Mouse (Mus musculus) cerebellum, adult 9-11 months (tissue): Measurements from ENCODE around the gene Fignl2.
"Not testable (repeated sequence)": the region's sequence is repeated elsewhere in the genome, so short reads cannot be mapped to it uniquely, and the experiment has no call there.

Source experiments
- DNase-seq: peaks from one replicate; pipeline ENCODE4 v3.0.0; 2022

The Fignl2 gene

GRCm38 (mm10) chr15:101077813-101078730 lies at the start of gene Fignl2:
Gene Fignl2, minus strand, starts transcription at chr15:101078567.
- DNase-seq, result no peak

- DNase-seq, result no peak
Observed at GRCm38 (mm10) chr15:101126876-101127544, 48.6 kb upstream of the Fignl2 start.

DNA sequence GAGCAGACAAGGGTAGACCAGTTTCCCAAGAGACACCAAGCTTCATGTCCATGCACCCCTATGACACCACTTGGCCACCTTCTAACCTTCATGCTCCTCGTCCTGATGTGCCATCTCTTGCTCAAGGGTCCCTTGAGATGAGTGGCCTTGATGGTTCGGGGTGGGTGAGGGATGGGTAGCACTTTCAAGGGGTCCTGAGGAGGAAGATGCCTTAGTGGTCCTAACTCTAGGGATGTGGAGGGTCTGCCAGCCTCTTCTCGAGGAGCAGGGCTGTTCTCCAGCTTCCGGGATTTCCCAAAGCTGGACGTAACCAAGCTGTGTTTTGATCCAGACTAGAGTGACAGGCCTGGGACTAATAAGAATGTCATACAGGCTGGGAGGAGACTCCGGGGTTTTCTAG lies 47.2 kb upstream of the Fignl2 start:
- no peak for DNase-seq

DNA sequence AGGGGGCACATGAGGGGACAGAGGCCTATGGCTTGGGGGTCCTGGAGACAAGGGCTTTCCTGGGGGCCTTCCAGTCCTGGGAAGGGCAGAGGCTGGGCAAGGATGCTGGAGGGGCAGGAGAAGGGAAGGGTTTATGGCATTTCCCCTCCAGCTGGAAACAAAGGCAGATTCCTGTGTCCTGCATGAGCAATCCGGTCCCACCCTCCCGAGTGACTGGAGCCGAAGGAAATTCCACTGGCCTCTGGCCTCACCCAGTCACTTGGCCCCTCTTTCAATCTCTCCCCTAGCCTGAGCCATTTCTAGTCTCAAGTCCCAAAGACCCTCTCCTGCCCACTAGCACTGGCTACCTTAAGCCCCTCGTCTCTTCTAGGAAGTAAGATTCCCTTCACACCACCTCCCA lies 44.8 kb upstream of the Fignl2 start:
- no peak for DNase-seq

DNA sequence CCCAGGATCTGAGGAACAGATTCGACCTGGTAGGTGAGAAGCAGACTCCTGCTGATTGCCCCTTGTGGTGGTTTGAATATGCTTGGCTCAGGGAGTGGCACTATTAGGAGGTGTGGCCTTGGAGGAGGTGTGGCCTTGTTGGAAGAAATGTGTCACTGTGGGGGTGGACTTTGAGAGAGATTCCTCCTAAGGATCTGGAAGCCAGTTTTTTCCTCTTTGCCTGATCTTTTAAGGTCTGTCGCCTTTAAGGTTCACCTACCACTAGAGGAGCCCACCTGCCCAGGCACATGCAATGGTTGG lies 43.9 kb upstream of the Fignl2 start:
- no peak for DNase-seq

DNA sequence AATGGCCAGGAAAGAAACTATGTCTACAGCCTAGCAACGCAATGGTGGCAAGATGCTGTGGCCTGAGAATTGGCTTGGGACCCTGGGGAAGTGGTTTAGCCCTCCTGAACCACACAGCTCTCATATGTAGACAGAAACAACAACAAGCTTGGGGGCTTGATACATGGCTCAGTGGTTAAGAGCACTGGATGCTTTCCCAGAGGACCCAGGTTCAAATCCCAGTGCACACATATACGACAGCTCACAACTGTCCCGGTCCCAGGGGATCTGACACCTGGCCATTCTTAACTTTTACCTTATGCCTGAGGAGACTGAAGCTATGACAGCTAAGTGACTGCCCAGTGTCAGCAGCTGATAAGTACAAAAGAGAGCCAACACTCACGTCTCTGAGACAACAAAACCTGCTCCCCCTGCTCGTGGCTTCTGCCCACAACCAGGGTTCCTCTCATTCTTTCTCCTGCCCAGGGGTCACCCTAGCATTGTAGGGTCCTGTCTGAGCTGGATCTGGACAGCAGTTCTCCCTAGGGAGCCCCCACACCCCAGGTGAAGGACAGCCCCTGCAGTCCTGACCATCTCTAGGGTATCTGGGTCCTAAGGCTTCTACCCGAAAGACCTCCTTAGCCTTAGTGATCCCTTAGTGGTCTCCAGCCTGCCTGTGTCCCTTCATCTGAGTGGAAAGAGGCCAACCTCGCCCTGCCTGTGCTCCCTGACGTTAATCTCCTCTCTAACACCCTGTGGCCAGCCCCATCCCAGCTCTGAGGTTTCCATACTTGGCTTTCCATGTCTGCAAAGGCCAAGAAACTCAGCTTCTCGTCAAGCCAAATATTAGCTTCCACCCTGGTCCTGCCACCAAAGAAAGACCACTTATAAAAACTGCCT lies 43.3 kb upstream of the Fignl2 start:
- no peak for DNase-seq

DNA sequence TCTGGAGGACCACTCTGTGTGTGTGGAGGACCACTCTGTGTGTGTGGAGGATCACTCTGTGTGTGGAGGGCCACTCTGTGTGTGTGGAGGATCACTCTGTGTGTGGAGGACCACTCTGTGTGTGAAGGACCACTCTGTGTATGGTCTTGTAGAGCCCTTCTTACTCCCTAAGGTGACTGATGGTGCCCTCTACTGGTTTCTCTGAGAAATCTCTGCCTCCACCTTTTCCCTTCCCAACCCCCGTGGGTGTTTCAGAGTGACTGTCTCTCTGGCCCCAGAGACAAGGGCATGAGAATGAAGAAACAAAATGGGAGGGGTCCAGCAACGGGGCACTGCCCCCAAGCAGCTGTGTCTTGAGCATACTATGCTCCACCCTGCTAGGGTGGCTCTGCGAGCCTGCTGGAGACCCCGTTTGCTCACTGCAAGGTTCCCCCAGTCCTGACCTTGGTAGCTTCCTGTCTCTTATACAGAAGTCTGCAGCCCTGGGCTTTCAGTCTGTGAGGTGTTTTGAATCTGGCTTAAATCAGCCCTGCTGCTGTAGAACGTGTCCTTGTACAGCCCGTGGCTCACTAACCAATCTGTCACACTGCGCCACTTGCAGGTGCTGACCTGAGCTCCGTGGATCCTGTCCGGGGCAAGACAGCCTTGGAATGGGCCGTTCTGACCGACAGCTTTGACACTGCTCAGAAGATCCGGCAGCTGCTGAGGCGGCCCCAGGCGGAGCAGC lies 40.2 kb upstream of the Fignl2 start:
- DNase-seq, result no peak

DNA sequence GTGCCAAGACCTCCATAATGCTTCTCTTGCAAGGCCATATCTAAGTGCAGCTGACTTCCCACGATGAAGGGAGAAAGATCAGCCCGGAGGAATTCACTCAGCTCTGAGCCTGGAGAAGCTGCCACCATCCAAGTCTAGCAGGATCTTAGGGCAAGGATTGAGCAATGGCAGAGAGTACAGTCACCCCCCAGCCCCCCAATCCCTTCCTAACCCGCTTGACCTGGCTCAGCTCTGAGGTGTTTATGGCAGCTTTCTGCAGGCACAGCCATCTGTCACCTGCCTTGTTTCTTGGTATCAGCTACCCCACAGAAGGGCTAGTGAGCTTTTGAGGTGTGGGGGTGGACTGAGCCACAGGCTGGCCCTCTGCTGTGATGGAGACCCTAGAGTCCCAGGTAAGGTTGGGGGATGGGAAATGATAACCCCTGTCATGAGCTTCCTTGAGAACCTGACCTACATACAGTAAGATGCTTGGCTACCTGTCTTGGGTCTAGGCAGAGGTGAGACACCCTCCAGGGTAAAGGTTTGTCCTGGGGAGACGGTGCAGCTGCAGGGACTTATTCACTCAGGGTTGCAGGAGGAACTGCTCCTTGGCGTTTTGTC lies 37.2 kb upstream of the Fignl2 start, which contains the start of gene Ankrd33:
TSS of gene Ankrd33 (plus strand) at position 245 of the 600 bp plus-strand sequence.
- DNase-seq, result no peak

DNA sequence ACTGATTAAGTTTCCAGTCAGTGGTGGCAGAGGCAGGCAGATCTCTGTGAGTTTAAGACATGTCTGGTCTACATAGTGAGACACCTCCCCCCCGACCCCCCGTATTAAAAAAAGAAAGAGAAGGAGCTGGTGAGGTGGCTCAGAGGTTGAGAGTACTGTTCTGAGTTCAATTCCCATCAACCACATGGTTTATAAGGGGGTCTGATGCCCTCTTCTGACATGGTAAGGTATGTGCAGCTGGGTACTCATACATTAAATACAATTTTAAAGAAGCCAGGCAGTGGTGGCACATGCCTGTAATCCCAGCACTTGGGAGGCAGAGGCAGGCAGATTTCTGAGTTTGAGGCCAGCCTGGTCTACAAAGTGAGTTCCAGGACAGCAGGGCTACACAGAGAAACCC lies 35.4 kb upstream of the Fignl2 start:
- DNase-seq, result not testable (repeated sequence)

GRCm38 (mm10) chr15:101113176-101113575 lies 34.8 kb upstream of the Fignl2 start:
- DNase-seq, result no peak

GRCm38 (mm10) chr15:101107906-101108671 lies 29.7 kb upstream of the Fignl2 start:
- DNase-seq, result no peak

DNA sequence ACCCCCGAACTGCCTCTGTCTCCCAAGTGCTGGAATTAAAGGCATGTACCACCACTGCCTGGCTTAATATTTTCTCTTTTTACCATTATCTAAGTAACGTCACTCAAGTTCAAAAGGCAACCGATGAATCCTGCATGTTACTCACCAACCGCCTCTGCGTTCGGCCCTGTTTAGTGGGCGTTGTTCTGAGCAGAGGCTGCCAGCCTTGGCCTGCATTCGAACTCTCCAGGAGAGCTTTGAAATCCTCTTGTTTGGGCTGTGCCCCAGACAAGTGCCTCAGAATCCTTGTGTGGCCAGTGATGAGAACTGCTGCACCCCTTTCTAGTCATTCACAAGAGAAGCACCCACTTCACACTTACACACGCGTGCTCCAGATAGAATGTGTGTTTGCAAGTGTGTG lies 27.6 kb upstream of the Fignl2 start:
- no peak for DNase-seq

DNA sequence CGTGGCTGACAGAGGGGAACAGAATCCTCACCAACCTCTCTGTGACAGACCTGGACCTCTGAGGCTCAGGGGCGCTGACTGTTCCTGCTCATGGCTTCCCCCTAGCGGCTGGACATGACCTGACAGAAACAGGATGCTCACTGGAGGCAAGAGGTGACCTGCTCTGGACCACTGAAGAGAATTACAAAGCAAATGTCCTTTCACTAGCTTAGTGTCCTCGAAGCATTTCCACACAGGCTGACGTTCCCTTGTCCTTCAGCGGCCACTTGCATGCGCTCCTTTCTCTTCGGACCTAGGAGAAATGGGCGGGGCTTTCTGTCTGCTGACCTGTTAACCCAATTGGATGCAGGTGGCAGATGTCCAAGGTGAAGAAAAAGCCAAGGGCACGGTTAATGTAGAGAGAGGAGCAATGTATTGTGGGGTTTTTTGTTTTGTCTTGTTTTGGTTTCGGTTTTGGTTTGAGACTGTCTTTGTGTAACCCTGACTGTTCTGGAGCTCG lies 27.2 kb upstream of the Fignl2 start:
- DNase-seq, result peak; percentile 69

GRCm38 (mm10) chr15:101103605-101104304 lies 25.4 kb upstream of the Fignl2 start:
- DNase-seq, result no peak

GRCm38 (mm10) chr15:101100996-101101395 lies 22.6 kb upstream of the Fignl2 start:
- DNase-seq, result no peak

GRCm38 (mm10) chr15:101097985-101098651 lies 19.8 kb upstream of the Fignl2 start:
- DNase-seq, result no peak

GRCm38 (mm10) chr15:101095392-101095791 lies 17.0 kb upstream of the Fignl2 start:
- DNase-seq, result no peak

DNA sequence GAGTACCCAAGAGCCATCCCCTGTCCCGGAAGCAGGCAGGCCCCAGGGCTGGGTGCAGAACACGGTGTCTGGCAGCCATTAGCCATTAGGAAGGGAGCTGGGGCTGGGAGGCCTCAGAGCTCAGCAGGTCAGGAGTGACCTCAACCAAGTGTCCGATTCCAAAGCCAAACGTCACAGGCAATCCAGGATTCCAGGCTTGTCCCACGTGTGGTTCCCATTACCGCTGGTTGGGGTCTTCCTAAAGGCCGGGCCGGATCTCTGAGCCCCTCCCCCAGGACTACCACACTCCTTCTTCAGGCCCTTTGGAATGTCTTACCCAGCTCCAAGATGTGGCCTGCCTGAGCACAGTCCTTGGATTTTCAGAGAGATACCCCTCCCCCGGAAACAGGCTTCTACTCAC lies 16.6 kb upstream of the Fignl2 start:
- DNase-seq, result no peak

GRCm38 (mm10) chr15:101093988-101094387 lies 15.6 kb upstream of the Fignl2 start:
- no peak for DNase-seq
